Mouse (Mus musculus): Measurements from ENCODE around the gene Vcan. TPM values are rescaled to one million over a fixed set of nuclear protein-coding genes. Genes with fewer than 3 reads are reported as not detected.

Vcan gene
- not detected for total RNA-seq (2023)

GRCm38 (mm10) chr13:89741766-89742685 is at the start of gene Vcan:
TSS of gene Vcan (minus strand) at chr13:89742509.

Other genes starting within 250 kb of the Vcan start
- gene Hapln1, start 202.7 kb downstream of the Vcan start, total RNA-seq (2023), result not detected